Mouse (Mus musculus) ES-E14 (cell line): Measurements from ENCODE around the gene Cfap44. TPM values are rescaled to one million over a fixed set of nuclear protein-coding genes. Genes with fewer than 3 reads are reported as not detected.

Source experiments
- DNase-seq: peaks from one replicate; pipeline ENCODE4 v3.0.0-alpha.2; 2013; ENCODE audit warnings: low read depth, low spot score
- H3K27ac ChIP-seq: 2 replicates; pipeline ENCODE4 v1.5.1; 2012; ENCODE audit warnings: low read depth, mild to moderate bottlenecking, low read length, moderate library complexity, mixed read lengths; ENCODE audit not compliant: poor library complexity, insufficient read depth, severe bottlenecking
- H3K36me3 ChIP-seq: 2 replicates; pipeline ENCODE4 v1.6.1; 2012; ENCODE audit warnings: mild to moderate bottlenecking, low read length, moderate library complexity, mixed read lengths; ENCODE audit not compliant: control insufficient read depth, poor library complexity, insufficient read depth, severe bottlenecking
- H3K4me1 ChIP-seq, 2 experiments: fragments of 150-350 bp in 1 of 2; sonication (generic) in 1 of 2; 2 replicates each; pipeline ENCODE4 v1.6.1; 2012; ENCODE audit warnings: low read length in 2 of 2, mild to moderate bottlenecking in 1 of 2, mixed read lengths in 1 of 2; ENCODE audit not compliant: control insufficient read depth in 2 of 2, insufficient read depth in 2 of 2, poor library complexity in 1 of 2
- H3K4me3 ChIP-seq, 2 experiments: fragments of 150-350 bp in 1 of 2; sonication (generic) in 1 of 2; 2 replicates each; pipeline ENCODE4 v1.5.1; 2012; ENCODE audit warnings: low read length in 2 of 2, low read depth in 1 of 2, mild to moderate bottlenecking in 1 of 2, mixed read lengths in 1 of 2; ENCODE audit not compliant: insufficient read depth in 1 of 2, poor library complexity in 1 of 2, severe bottlenecking in 1 of 2
- H3K9ac ChIP-seq: 2 replicates; pipeline ENCODE4 v1.6.1; 2012; ENCODE audit warnings: low read depth, mild to moderate bottlenecking, low read length, mixed read lengths; ENCODE audit not compliant: poor library complexity, insufficient read depth, severe bottlenecking
- H3K9me3 ChIP-seq: fragments of 150-350 bp; sonication (generic); 2 replicates; pipeline ENCODE4 v1.6.1; 2012; ENCODE audit warnings: low read depth, mild to moderate bottlenecking, low read length; ENCODE audit not compliant: control insufficient read depth, insufficient read depth
- CHD2 ChIP-seq: IDR thresholded peaks from 2 replicates; pipeline ENCODE4 v1.6.1; 2014; ENCODE audit warnings: mild to moderate bottlenecking, low read depth, low read length, inconsistent platforms
- HCFC1 ChIP-seq: IDR thresholded peaks from 2 replicates; pipeline ENCODE4 v1.6.1; 2012; ENCODE audit warnings: low read length, inconsistent platforms, borderline replicate concordance; ENCODE audit not compliant: insufficient read depth
- MAFK ChIP-seq: IDR thresholded peaks from 2 replicates; pipeline ENCODE4 v1.6.1; 2014; ENCODE audit warnings: mild to moderate bottlenecking, low read depth, low read length, inconsistent platforms; ENCODE audit not compliant: insufficient read depth
- ZC3H11A ChIP-seq: IDR thresholded peaks from 2 replicates; pipeline ENCODE4 v1.6.1; 2012; ENCODE audit warnings: low read depth, mild to moderate bottlenecking, inconsistent platforms, low read length, borderline replicate concordance
- ZNF384 ChIP-seq: IDR thresholded peaks from 2 replicates; pipeline ENCODE4 v1.6.1; 2012; ENCODE audit warnings: low read depth, low read length, inconsistent platforms
- in situ Hi-C, 2 experiments: fragments of 600-800 bp; cut with MboI; formaldehyde crosslinking; loops; one replicate each; pipeline ENCODE4 v1.15.1; 2025; ENCODE audit warnings: low sequenced_read_pairs in 2 of 2, inconsistent platforms in 1 of 2; ENCODE audit not compliant: unreplicated experiment in 2 of 2
- total RNA-seq: library from RNA; depleted of rRNA; stranded (reverse); fragments of 300-350 nt; gene quantifications from 2 replicates; pipeline ENCODE4 v1.2.3, GENCODE M21; 2012

The Cfap44 gene
- total RNA-seq, 1 experiment = 0.22 TPM

DNA sequence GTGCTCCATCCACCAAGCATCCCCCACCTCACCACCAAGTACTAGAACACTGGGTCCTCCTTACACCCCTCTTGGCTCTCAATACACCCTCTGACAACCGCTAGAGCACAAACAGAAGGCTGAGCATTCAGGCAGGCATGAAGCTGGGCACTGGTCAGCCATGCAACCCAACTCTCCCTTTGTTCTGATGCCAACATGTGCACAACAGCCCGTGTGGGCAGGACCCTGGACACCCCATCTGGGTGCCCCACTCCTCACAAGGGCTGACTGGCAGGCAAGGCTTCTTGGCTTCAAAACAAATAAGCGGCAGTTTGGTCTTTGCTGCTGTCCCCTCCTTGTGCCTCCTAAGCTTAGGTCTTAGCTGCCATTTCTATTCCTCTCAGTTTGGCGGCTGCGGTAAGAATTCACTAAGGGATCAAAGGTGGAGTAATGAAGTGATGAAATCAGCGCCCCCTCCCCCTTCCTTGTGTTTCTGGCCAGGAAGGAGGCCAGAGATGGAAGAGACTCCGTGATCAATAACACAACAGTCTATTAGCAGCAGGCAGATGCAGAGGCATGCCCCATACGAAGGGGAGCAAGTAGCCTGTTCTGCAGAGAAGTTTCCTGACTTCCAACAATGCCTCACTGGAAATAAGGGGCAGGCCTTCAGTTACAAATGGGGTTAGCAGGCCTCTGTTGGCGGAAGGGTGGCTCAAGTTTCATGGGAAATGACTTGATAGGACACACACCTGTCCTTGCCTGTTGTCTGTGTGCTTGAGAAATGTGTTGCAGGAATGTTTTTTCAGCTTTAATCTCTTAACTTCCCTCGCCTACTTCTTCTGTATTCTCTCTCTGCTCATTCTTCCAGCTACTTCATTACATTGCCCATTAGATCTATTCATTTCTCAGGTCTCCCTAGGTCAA lies 112.7 kb downstream of the Cfap44 start:
- in situ Hi-C loops = no loop called here
- H3K4me1 ChIP-seq = no peaks in the 10 kb centered on the region
- no peak overlapping the region for H3K27ac ChIP-seq

DNA sequence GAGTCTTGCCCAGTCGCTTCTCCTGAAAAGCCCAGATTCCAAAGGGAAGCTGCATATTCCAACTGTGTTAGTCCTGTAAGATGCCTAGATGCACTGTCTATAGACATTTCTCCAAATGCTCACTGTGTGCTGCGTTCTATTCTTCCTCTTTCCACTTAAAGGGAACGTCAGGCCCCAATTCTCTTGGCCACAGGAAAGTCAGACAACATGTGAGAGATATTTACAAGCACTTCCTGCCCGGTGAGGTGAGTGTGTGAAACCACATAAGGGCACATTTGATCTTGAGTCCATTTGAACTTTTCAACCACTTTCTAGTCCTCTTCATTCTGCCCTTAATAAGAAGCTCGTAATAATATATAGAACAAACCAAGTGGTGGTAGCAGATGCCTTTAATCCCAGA lies 113.4 kb downstream of the Cfap44 start:
- H3K9ac ChIP-seq = no peak overlapping the region
- H3K9me3 ChIP-seq = no peaks in the 10 kb centered on the region
- H3K4me3 ChIP-seq = no peak overlapping the region
- no peak for DNase-seq
- no peaks in the 10 kb centered on the region for H3K4me1 ChIP-seq
- no peaks in the 10 kb centered on the region for H3K36me3 ChIP-seq
- TF ChIP-seq ZNF384 (no peak), HCFC1 (no peak), ZC3H11A (no peak), MAFK (no peak), CHD2 (no peak)
- in situ Hi-C loops = no loop called here
- H3K27ac ChIP-seq = no peak overlapping the region

More for the DNA sequence above, 112.7 kb downstream of the Cfap44 start:
- Histone ChIP-seq H3K36me3 (no peaks in the 10 kb centered on the region), H3K4me3 (no peak overlapping the region), H3K9me3 (no peaks in the 10 kb centered on the region), H3K9ac (no peak overlapping the region)
- TF ChIP-seq CHD2 = no peak
- TF ChIP-seq ZNF384 = no peak
- no peak for TF ChIP-seq HCFC1
- TF ChIP-seq MAFK = no peak
- TF ChIP-seq ZC3H11A = no peak
- no peak for DNase-seq

DNA sequence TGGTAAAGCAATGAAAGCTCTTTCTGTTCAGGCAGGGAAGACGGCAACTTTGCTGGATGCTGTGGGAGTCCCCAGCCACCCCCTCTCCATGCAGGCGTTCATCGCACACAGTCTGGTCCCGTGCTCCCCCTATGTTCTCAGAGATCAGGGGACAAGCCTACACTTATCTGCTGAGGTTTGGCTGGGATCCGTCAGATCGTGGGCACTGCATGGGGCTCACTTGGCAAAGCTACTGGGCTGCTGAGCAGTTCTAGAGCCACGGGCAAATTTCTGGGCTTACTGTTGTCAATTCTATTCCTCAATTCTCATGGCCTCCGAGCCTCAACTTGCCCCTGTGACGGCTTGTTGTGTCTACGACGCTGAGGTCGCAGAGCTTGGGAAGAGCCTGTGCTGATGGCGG lies 114.2 kb downstream of the Cfap44 start:
- no peak for DNase-seq
- Histone ChIP-seq H3K9ac (no peak overlapping the region), H3K36me3 (no peaks in the 10 kb centered on the region), H3K27ac (no peak overlapping the region), H3K9me3 (no peaks in the 10 kb centered on the region), H3K4me3 (no peak overlapping the region), H3K4me1 (0 out of 4 replicates have a peak, but pooled peaks cover 0 to under 1% of the 10 kb centered on the region in 2 experiments)
- TF ChIP-seq HCFC1 (no peak), ZNF384 (no peak), MAFK (no peak), CHD2 (no peak), ZC3H11A (no peak)
- in situ Hi-C loops = no loop called here

DNA sequence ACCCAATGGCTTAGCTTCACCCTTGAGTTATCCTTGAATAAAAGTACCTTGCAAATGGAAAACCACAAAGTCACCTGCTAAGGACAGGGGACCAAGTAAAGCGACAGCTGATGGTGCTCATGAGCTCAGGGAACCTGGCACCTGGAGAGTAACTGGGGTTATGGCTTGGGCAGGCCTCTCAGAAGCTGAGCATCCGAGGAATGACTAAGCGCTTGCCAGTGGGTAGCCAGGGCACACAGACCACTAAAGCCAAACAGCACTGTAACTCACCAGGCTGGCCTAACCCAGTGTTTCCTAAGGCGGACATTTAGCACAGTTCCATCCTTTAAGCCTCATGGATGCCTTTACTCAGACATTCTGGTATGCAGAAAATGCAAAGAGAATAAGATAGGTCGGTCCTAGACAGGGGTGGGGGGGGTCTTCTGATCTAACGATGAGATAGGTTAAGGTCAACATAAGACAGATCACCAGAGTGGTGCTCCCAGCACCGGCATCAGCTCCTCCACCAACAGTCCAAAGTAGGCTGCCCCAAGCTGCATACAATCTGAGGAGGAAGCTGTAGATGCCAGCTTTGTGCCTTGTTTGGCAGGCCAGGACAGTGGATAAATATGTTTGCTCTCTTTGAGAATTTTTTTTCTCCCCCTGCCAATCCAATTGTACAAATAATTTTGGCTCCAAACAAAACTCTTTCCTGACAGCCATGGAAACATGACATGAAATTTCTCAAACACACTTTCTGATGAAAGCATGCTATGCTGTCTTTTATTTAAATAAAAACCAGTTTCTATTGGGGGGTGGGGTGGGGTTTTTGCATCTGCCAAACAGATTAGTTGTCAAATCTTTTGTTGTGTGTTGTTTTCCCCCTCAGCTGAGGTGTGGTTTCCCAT lies 115.1 kb downstream of the Cfap44 start:
- Histone ChIP-seq H3K36me3 (no peaks in the 10 kb centered on the region), H3K9ac (no peak overlapping the region)
- in situ Hi-C loops = no loop called here

More for the DNA sequence above, 115.1 kb downstream of the Cfap44 start:
- Histone ChIP-seq H3K4me3 (no peak overlapping the region), H3K4me1 (0 out of 4 replicates have a peak, but pooled peaks cover 0 to 2% of the 10 kb centered on the region in 2 experiments), H3K9me3 (no peaks in the 10 kb centered on the region), H3K27ac (no peak overlapping the region)
- no peak for DNase-seq
- TF ChIP-seq CHD2 (no peak), HCFC1 (no peak), MAFK (no peak), ZNF384 (no peak), ZC3H11A (no peak)
